8 mouse cellular contexts compared by ENCODE assay signal in the genomic region with DNA sequence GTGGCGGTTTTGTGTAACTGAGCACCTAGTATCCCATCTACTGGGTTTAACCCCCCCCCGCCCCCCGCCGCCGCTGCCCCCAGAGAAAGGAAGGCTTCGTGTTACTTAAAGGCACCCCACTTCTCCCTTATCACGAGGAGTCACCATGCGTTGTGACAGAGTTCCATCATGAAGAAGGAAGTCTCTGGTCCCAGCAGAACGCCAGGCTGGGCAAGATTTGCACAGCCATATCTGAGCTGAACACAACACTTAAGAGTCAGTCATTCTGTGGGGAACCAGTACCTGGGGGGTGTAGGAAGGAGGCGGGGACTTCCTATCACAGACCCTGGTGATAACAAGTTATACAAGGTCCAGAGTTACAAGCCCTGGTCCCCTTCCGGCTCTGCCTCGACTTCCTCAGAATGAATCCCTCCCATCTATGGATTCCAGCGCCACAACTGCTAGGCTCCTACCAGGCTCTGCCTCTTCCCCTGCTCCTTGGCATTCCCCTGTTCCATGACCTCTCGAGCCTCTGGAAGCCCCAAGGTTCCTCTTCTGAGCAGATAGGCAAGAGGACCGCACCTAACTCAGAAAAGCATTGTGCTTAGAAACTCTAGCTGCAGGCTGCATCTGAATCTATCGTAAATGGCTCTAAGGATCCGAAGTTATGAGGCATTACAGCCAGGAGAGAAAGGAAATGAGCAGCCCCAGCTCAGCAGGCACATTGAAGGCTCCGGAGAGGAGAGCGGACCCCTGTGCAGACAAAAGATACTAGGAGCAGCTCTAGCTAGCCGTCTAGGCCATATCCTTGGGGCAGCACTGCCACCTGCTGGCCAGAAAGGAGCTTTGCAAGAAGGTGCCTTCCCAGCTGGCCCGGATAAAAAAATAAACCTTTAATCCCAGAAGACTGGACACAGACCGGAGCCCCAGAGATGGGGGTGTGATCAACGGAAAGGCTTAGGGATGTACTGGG. TPM values are rescaled to one million over a fixed set of nuclear protein-coding genes. Genes with fewer than 3 reads are reported as not detected.
DNase-seq lines count a peak whose midpoint lies in the region; ATAC-seq and TF ChIP-seq lines count a peak whose summit lies in the region.

No protein-coding gene starts in this region.

- WGBS in cerebellum, adult 2 months = 58% methylated on average over 23 of the region's 23 CpGs
- WGBS in hindbrain, embryonic 12.5 days = 52% methylated on average over 23 of the region's 23 CpGs

- 0 out of 2 replicates have a peak overlapping the region, but pooled peaks have one; percentile 15 for H3K9ac ChIP-seq in hindbrain, embryonic 12.5 days

- peak; percentile 79 for DNase-seq in R1 (ENCODE audit: low read depth, low spot score)
- peak; percentile 28 to 56 for DNase-seq in cerebellum, adult 2 months
- peak; percentile 78 for DNase-seq in forelimb bud, embryonic 11.5 days (ENCODE audit: low read depth, low spot score)
- peak; percentile 67 to 79 for DNase-seq in layer of hippocampus, postnatal 25 days (ENCODE audit: extremely low spot score in 1 of 2, low spot score in 1 of 2)
- peak; percentile 68 for DNase-seq in lung, postnatal 4 days
- DNase-seq in right cerebral cortex, adult 2 months (ENCODE audit: low spot score in 2 of 2) = peak; percentile 66 to 72
- peak; percentile 48 for DNase-seq in yolk sac, embryonic 10.5 days (ENCODE audit: low spot score)

- no peaks in the 10 kb centered on the region for H3K27me3 ChIP-seq in cerebellum, adult 2 months (ENCODE audit: control insufficient read depth, insufficient read depth, low read length)
- H3K27me3 ChIP-seq in hindbrain, embryonic 12.5 days = no peaks in the 10 kb centered on the region

- no peaks in the 10 kb centered on the region for H3K9me3 ChIP-seq in hindbrain, embryonic 12.5 days (replicated peaks)

- H3K4me3 ChIP-seq in cerebellum, adult 2 months (replicated peaks; ENCODE audit: insufficient read depth, low read depth, low read length) = no peak overlapping the region
- no peak overlapping the region for H3K4me3 ChIP-seq in hindbrain, embryonic 12.5 days

- peak; percentile 83 for TF ChIP-seq CTCF in cerebellum, adult 2 months (IDR thresholded peaks at IDR 0.05; ENCODE audit: borderline replicate concordance, insufficient read depth, low read depth, low read length)

- ATAC-seq in hindbrain, embryonic 12.5 days (ENCODE audit: low FRiP score) = peak; percentile 86

- H3K27ac ChIP-seq in cerebellum, adult 2 months (ENCODE audit: insufficient read depth, low read length) = no peak overlapping the region
- H3K27ac ChIP-seq in hindbrain, embryonic 12.5 days = no peak overlapping the region

- no peaks in the 10 kb centered on the region for H3K4me1 ChIP-seq in cerebellum, adult 2 months (ENCODE audit: control insufficient read depth, insufficient read depth, low read length)
- no peaks in the 10 kb centered on the region for H3K4me1 ChIP-seq in hindbrain, embryonic 12.5 days

- TF ChIP-seq POLR2A in cerebellum, adult 2 months (IDR thresholded peaks at IDR 0.05; ENCODE audit: borderline replicate concordance, insufficient read depth, low read length) = no peak

- H3K4me2 ChIP-seq in hindbrain, embryonic 12.5 days (replicated peaks) = peak overlapping the region; percentile 19; the same call in 1 of the 2 replicates

- no peaks in the 10 kb centered on the region for H3K36me3 ChIP-seq in hindbrain, embryonic 12.5 days

RNA-seq across cellular contexts. Expression of a gene that starts 51.0 kb away (rescaled TPM):
- 40.8 and 43.9 TPM in 2 replicates for polyA plus RNA-seq in cerebellum, adult 2 months (2012; rRNA removed)
- polyA plus RNA-seq in hindbrain, embryonic 12.5 days (2016; fragmentation: Nextera tagmentation; extraction: Ambion mirVana) = 86.3 and 88.2 TPM in 2 replicates
- total RNA-seq in layer of hippocampus, postnatal 25 days (2021) = 10 to 100 TPM; 33.2 to 35.8 TPM

RNA-seq across cellular contexts. Expression of a gene that starts 51.0 kb away (rescaled TPM):
- polyA plus RNA-seq in cerebellum, adult 2 months (2012; rRNA removed) = 17.3 and 19.4 TPM in 2 replicates
- polyA plus RNA-seq in hindbrain, embryonic 12.5 days (2016; fragmentation: Nextera tagmentation; extraction: Ambion mirVana) = 57.6 and 59.7 TPM in 2 replicates
- 10 to 100 TPM; 29.5 to 36.4 TPM for total RNA-seq in layer of hippocampus, postnatal 25 days (2021)
